Mouse (Mus musculus): Measurements from ENCODE around the gene Spop. TPM values are rescaled to one million over a fixed set of nuclear protein-coding genes. Genes with fewer than 3 reads are reported as not detected.

Gene Spop
- polyA plus RNA-seq (2015; fragmentation: Nextera tagmentation; extraction: Ambion mirVana) = 141 and 155 TPM in 2 replicates

GRCm38 (mm10) chr11:95413641-95414535 lies at the start of gene Spop:
TSS of gene Spop (plus strand) at chr11:95414080.
- Histone ChIP-seq H3K4me2 (replicated peaks; ENCODE audit: low read depth, low read length) (peak within 1 kb of the TSS; percentile 80), H3K27me3 (ENCODE audit: insufficient read depth, low read length) (no peaks in the 10 kb centered on the region), H3K36me3 (ENCODE audit: insufficient read depth, low read length) (no peaks in the 10 kb centered on the region), H3K4me3 (ENCODE audit: low read length) (peak within 1 kb of the TSS; percentile 60), H3K4me1 (ENCODE audit: insufficient read depth, low read length) (peaks cover 14% of the 10 kb centered on the region), H3K9me3 (ENCODE audit: low read length) (no peaks in the 10 kb centered on the region), H3K9ac (replicated peaks; ENCODE audit: low read length) (peak within 1 kb of the TSS; percentile 79), H3K27ac (ENCODE audit: low read length) (peak within 1 kb of the TSS; percentile 83)
- peak; percentile 89 for ATAC-seq (ENCODE audit: low FRiP score, low TSS enrichment)
- WGBS = 3% methylated on average over 41 of the region's 58 CpGs

GRCm38 (mm10) chr11:95364388-95364787 lies 49.5 kb upstream of the Spop start:
- Histone ChIP-seq H3K27me3 (ENCODE audit: insufficient read depth, low read length) (no peaks in the 10 kb centered on the region), H3K27ac (ENCODE audit: low read length) (no peak overlapping the region), H3K4me3 (ENCODE audit: low read length) (no peak overlapping the region), H3K4me2 (replicated peaks; ENCODE audit: low read depth, low read length) (no peak overlapping the region), H3K9me3 (ENCODE audit: low read length) (no peaks in the 10 kb centered on the region), H3K36me3 (ENCODE audit: insufficient read depth, low read length) (no peaks in the 10 kb centered on the region; the same call in 1 of the 2 replicates), H3K4me1 (ENCODE audit: insufficient read depth, low read length) (peaks cover 19% of the 10 kb centered on the region; the same call in 1 of the 2 replicates), H3K9ac (replicated peaks; ENCODE audit: low read length) (no peak overlapping the region)
- no peak for ATAC-seq (ENCODE audit: low FRiP score, low TSS enrichment)
- 86% methylated on average over 5 of the region's 5 CpGs for WGBS

- ATAC-seq (ENCODE audit: low FRiP score, low TSS enrichment) = no peak
- no peak overlapping the region for H3K4me2 ChIP-seq (replicated peaks; ENCODE audit: low read depth, low read length)
- H3K27me3 ChIP-seq (ENCODE audit: insufficient read depth, low read length) = no peaks in the 10 kb centered on the region
- peaks cover 3% of the 10 kb centered on the region for H3K36me3 ChIP-seq (ENCODE audit: insufficient read depth, low read length)
- WGBS = 55% methylated on average over 10 of the region's 10 CpGs
- H3K9me3 ChIP-seq (ENCODE audit: low read length) = no peaks in the 10 kb centered on the region
- H3K4me3 ChIP-seq (ENCODE audit: low read length) = no peak overlapping the region
- no peak overlapping the region for H3K9ac ChIP-seq (replicated peaks; ENCODE audit: low read length)
- peaks cover 31% of the 10 kb centered on the region; the same call in 1 of the 2 replicates for H3K4me1 ChIP-seq (ENCODE audit: insufficient read depth, low read length)
- peak overlapping the region; percentile 29; the same call in 1 of the 2 replicates for H3K27ac ChIP-seq (ENCODE audit: low read length)
Observed at GRCm38 (mm10) chr11:95365596-95365995, 48.3 kb upstream of the Spop start.

- peaks cover 4% of the 10 kb centered on the region for H3K36me3 ChIP-seq (ENCODE audit: insufficient read depth, low read length)
- H3K27me3 ChIP-seq (ENCODE audit: insufficient read depth, low read length) = no peaks in the 10 kb centered on the region
- no peaks in the 10 kb centered on the region for H3K9me3 ChIP-seq (ENCODE audit: low read length)
- ATAC-seq (ENCODE audit: low FRiP score, low TSS enrichment) = no peak
- no peak overlapping the region for H3K9ac ChIP-seq (replicated peaks; ENCODE audit: low read length)
- H3K4me1 ChIP-seq (ENCODE audit: insufficient read depth, low read length) = peaks cover 31% of the 10 kb centered on the region; the same call in 1 of the 2 replicates
- H3K27ac ChIP-seq (ENCODE audit: low read length) = peak overlapping the region; percentile 20; the same call in 1 of the 2 replicates
- H3K4me3 ChIP-seq (ENCODE audit: low read length) = no peak overlapping the region
- WGBS = 87% methylated on average over 6 of the region's 6 CpGs
- H3K4me2 ChIP-seq (replicated peaks; ENCODE audit: low read depth, low read length) = no peak overlapping the region
Observed at GRCm38 (mm10) chr11:95366280-95366897, 47.5 kb upstream of the Spop start.

- WGBS = 76% methylated on average over 8 of the region's 8 CpGs
- Histone ChIP-seq H3K36me3 (ENCODE audit: insufficient read depth, low read length) (peaks cover 7% of the 10 kb centered on the region), H3K9ac (replicated peaks; ENCODE audit: low read length) (no peak overlapping the region), H3K27ac (ENCODE audit: low read length) (no peak overlapping the region), H3K27me3 (ENCODE audit: insufficient read depth, low read length) (no peaks in the 10 kb centered on the region), H3K4me3 (ENCODE audit: low read length) (no peak overlapping the region), H3K4me1 (ENCODE audit: insufficient read depth, low read length) (peaks cover 31% of the 10 kb centered on the region; the same call in 1 of the 2 replicates), H3K9me3 (ENCODE audit: low read length) (no peaks in the 10 kb centered on the region), H3K4me2 (replicated peaks; ENCODE audit: low read depth, low read length) (no peak overlapping the region)
- ATAC-seq (ENCODE audit: low FRiP score, low TSS enrichment) = no peak
Observed at GRCm38 (mm10) chr11:95367011-95367735, 46.7 kb upstream of the Spop start.

GRCm38 (mm10) chr11:95368231-95368823 lies 45.6 kb upstream of the Spop start:
- no peak overlapping the region for H3K9ac ChIP-seq (replicated peaks; ENCODE audit: low read length)
- H3K27ac ChIP-seq (ENCODE audit: low read length) = no peak overlapping the region
- 81% methylated on average over 8 of the region's 8 CpGs for WGBS
- H3K4me1 ChIP-seq (ENCODE audit: insufficient read depth, low read length) = peaks cover 31% of the 10 kb centered on the region; the same call in 1 of the 2 replicates
- no peak overlapping the region for H3K4me2 ChIP-seq (replicated peaks; ENCODE audit: low read depth, low read length)
- H3K27me3 ChIP-seq (ENCODE audit: insufficient read depth, low read length) = no peaks in the 10 kb centered on the region
- H3K36me3 ChIP-seq (ENCODE audit: insufficient read depth, low read length) = peaks cover 7% of the 10 kb centered on the region
- H3K9me3 ChIP-seq (ENCODE audit: low read length) = no peaks in the 10 kb centered on the region
- H3K4me3 ChIP-seq (ENCODE audit: low read length) = no peak overlapping the region
- ATAC-seq (ENCODE audit: low FRiP score, low TSS enrichment) = no peak

GRCm38 (mm10) chr11:95368871-95369270 lies 45.0 kb upstream of the Spop start:
- H3K4me1 ChIP-seq (ENCODE audit: insufficient read depth, low read length) = peaks cover 31% of the 10 kb centered on the region; the same call in 1 of the 2 replicates
- 91% methylated on average over 4 of the region's 4 CpGs for WGBS

GRCm38 (mm10) chr11:95369964-95370890 lies 43.7 kb upstream of the Spop start:
- H3K9ac ChIP-seq (replicated peaks; ENCODE audit: low read length) = no peak overlapping the region; the same call in 1 of the 2 replicates
- no peak overlapping the region for H3K4me3 ChIP-seq (ENCODE audit: low read length)
- ATAC-seq (ENCODE audit: low FRiP score, low TSS enrichment) = peak; percentile 65
- H3K27ac ChIP-seq (ENCODE audit: low read length) = peak overlapping the region; percentile 36; the same call in 1 of the 2 replicates
- WGBS = 49% methylated on average over 15 of the region's 15 CpGs
- H3K27me3 ChIP-seq (ENCODE audit: insufficient read depth, low read length) = no peaks in the 10 kb centered on the region
- H3K9me3 ChIP-seq (ENCODE audit: low read length) = no peaks in the 10 kb centered on the region
- H3K36me3 ChIP-seq (ENCODE audit: insufficient read depth, low read length) = peaks cover 18% of the 10 kb centered on the region
- no peak overlapping the region for H3K4me2 ChIP-seq (replicated peaks; ENCODE audit: low read depth, low read length)
- H3K4me1 ChIP-seq (ENCODE audit: insufficient read depth, low read length) = peaks cover 27% of the 10 kb centered on the region; the same call in 1 of the 2 replicates

More at GRCm38 (mm10) chr11:95368871-95369270, 45.0 kb upstream of the Spop start:
- Histone ChIP-seq H3K4me2 (replicated peaks; ENCODE audit: low read depth, low read length) (no peak overlapping the region), H3K9me3 (ENCODE audit: low read length) (no peaks in the 10 kb centered on the region), H3K27ac (ENCODE audit: low read length) (no peak overlapping the region), H3K4me3 (ENCODE audit: low read length) (no peak overlapping the region), H3K9ac (replicated peaks; ENCODE audit: low read length) (no peak overlapping the region), H3K36me3 (ENCODE audit: insufficient read depth, low read length) (peaks cover 13% of the 10 kb centered on the region), H3K27me3 (ENCODE audit: insufficient read depth, low read length) (no peaks in the 10 kb centered on the region)
- ATAC-seq (ENCODE audit: low FRiP score, low TSS enrichment) = no peak

All from kidney, embryonic 16.5 days (tissue).